Mouse (Mus musculus) brown adipose tissue, adult 24 weeks (tissue): ENCODE results near the gene Dgki. TPM values are rescaled to one million over a fixed set of nuclear protein-coding genes. Genes with fewer than 3 reads are reported as not detected.

ENCODE experiments used
- H3K27ac ChIP-seq: fragments of 200-500 bp; replicated peaks from 2 replicates; pipeline ENCODE4 v1.5.1; 2012; ENCODE audit warnings: low read depth, mild to moderate bottlenecking, low read length
- H3K4me1 ChIP-seq: fragments of 200-500 bp; 2 replicates; pipeline ENCODE4 v1.6.1; 2012; ENCODE audit warnings: low read length, mixed read lengths; ENCODE audit not compliant: control insufficient read depth, insufficient read depth, insufficient read length
- H3K4me3 ChIP-seq: fragments of 200-500 bp; 2 replicates; pipeline ENCODE4 v1.5.1; 2012; ENCODE audit warnings: low read depth, mild to moderate bottlenecking, low read length, moderate library complexity; ENCODE audit not compliant: insufficient read depth
- polyA plus RNA-seq: library from polyadenylated mRNA; stranded (reverse); fragments of >200 nt; gene quantifications from 2 replicates; pipeline ENCODE4 v1.2.4, GENCODE M21; 2012; ENCODE audit not compliant: missing spikeins, insufficient read depth, insufficient read length

Gene Dgki
- polyA plus RNA-seq, 1 experiment, result not detected

DNA sequence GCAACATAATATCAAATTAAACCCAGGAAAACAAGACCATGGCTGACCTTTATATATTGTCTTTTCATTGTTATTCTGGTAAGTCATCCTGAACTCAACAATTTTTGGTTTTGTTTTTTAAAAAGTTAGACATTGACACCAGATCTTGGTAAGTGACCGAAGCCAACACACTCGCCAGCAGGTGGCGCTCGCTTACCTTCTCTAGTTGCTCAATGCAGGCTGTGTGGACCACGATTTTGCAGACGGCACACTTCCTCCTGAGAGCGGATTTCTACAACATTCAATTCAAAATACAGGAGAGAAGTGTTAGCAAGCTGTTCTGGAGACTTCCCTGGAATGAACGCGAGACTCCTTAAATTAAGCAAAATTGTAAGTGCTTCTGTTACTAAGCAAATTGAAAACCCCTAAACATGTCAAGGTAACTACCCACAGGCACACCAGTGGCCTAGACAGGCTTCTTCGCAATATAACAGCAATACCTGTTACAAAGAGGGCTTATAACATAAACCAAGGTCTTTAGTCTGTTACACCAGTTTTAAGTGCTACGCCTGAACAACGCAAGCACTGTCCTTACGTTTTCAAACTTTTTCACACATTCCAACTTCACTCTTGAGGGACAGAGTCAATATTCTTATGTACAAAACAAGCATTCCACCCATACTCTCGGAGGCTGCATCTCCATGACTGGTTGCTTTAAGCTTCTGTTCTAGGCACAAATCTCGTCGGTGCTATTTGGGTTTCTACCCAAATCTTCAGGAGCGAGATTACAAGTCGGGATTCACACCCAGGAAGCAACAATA, 202.4 kb downstream of the Dgki start:
- Histone ChIP-seq H3K4me3 (no peak overlapping the region), H3K27ac (no peak overlapping the region), H3K4me1 (no peaks in the 10 kb centered on the region)

DNA sequence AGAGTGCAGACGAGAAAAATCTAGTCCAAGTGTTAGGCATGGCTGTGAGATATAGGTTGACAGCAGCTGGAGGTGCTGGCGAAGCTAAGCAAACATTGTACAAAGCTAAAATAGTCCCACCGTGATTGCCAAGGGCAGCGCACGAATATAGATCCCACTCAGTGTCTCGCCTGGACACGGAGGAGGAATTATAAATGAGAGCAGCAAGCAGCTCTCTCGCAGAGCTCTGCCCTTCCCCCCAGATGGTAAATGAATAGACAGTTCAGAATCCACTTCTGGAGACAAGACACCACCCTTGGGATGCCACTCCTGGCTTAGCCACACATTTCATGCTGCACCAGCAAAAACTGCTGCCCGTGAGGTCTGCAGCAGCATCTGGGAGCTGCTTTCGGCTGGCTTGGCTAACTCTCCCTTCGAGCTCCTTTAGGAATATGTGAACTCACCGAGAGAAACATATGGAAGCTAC, 203.1 kb downstream of the Dgki start:
- no peak overlapping the region for H3K4me3 ChIP-seq
- no peaks in the 10 kb centered on the region for H3K4me1 ChIP-seq
- no peak overlapping the region for H3K27ac ChIP-seq

DNA sequence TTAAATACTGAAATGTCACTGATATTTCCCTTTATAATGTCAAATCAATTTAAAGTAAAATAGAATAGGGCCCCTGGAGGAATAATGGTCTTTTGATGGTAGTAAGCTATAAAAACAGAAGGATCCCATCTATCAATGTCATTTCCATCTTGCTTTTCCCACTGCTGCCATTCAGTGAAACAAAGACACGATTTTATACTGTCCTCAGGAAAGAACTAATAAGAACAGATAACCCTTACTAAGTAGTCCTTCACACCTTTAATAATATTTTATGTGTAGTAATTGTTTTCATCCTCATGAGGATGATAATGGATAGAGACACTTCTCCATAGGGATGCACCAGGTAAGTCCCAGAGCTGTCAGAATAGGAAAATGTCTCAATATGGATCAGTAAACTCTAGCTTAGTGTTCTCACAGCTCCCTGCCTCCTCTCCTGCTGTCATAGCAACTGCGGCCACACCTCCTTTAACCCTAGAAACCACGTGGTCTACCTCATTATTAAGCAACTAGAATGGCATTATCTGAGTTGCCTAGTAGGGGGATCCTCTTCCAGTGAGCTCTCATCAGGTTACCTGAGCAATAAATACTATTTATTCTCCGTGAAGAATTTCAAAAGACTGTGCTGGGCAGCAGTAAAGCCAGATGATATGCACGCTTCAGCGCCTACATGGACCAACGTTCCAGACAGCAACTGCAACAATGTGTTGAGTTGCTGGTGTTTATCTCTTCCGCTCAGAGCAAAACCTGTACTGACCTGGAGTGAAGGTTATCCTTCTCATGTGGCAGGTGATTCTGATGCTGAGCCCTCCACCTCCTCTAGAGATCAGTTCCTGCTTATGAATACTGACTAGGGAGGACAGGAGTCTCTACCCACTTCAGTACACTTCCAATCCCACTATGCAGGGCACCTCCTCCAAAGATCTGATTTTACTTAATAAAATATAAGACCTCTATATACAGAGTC, 210.6 kb downstream of the Dgki start:
- Histone ChIP-seq H3K27ac (no peak overlapping the region), H3K4me1 (no peaks in the 10 kb centered on the region), H3K4me3 (no peak overlapping the region)

DNA sequence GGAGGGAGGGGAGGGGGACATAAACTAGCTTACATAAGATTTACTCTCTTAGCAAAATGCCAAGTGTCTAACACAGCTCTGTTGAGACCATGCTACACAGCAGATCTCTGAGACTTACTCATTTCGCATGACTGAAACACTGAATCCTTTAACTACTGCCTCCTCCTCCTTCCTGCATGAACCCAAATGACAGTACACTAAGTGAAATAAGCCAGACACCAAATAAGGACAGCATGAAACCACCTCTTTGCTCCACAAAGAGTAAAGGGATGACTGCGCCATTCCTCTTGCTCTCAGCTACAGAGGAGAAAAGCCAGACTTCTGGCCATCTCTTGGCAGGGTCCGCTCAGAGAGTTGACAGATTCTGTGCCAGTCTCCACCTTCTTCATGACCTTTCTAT, 217.0 kb downstream of the Dgki start:
- Histone ChIP-seq H3K4me3 (no peak overlapping the region), H3K4me1 (no peaks in the 10 kb centered on the region)

DNA sequence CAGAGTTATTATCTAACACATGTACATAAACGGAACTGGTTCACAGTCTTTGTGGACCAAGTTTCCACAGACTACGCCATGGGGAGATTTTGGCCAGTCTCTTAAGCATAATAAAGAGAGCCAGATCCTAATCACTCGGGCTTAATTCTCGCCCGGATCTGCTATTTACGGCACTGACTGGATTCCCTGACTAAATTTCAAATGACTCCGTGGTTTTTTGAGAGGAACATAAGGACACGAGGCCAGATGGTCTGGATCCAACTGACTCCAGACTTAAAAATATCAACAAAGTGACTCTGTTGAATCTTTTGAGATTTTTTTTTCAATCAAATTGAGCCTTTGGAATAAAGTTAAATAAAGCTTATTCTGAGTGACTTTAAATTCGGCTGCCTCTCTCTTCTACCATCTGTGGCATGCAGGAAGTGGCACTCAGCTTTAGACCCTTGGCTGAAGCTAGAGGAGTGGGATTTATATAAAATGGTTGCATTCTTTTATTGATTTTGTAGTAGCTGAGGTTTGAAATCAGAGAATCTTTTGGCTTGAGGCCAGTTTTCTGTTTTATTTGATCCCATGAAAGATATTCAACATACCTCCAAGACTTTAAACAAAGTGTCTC, 227.5 kb downstream of the Dgki start:
- no peak overlapping the region for H3K27ac ChIP-seq

More for the DNA sequence above, 217.0 kb downstream of the Dgki start:
- H3K27ac ChIP-seq, result no peak overlapping the region

DNA sequence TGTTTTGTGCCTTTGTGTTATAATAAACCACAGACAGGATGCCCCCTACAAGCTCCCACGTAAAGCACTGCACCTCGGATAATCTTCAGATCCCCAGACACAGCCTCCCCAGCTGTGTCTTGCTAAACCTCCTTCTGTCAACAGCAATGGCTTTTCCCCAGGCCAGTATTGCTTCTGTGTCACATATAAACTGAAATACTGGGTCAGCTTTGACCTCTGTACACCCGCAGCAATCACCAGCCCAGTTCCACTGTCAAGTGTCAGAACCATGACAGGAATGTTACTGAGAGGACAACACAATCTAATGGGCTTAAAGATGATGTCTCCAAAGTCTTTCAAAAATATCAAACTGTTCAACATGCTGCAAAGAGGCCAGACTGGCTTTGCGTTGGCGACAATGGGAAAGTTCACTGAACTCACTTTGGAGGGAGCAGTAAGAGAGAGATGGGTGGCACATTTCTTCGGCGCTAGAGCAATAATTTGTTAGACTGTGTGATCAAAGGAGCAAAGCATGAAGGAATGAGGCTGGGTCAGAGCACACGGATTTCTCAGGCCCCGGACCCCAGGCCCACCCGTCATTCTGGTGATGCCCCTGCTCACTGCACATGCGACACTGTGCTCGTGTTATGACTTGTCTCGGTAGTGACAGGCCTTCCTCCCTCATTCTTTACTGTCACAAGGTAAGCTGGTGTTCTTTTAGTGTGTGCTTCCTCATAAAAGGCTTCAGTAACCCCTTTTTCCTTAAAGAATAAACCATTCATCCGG, 230.0 kb downstream of the Dgki start:
- Histone ChIP-seq H3K4me3 (no peak overlapping the region), H3K27ac (no peak overlapping the region), H3K4me1 (no peaks in the 10 kb centered on the region)

More for the DNA sequence above, 227.5 kb downstream of the Dgki start:
- no peak overlapping the region for H3K4me3 ChIP-seq
- no peaks in the 10 kb centered on the region for H3K4me1 ChIP-seq

DNA sequence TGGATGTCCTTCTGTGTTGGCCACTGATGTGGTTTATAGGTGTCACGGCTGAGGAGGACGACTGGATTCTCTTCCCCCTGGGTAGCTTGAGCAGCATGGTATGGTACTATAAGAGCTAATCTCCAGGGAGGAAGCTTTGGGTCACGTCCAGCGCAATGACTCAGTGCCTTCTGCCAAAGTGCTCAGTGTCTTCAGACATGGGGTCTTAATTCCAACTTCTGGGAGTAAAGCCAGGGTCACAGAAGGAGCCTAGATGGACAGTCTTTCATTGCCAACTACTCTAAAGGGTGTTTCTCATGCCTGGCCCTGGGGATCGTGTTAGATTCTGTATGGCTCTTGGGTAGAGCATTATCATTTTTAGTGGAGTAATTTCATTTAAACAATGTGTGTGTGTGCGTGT, 231.2 kb downstream of the Dgki start:
- no peak overlapping the region for H3K4me3 ChIP-seq
- H3K4me1 ChIP-seq, result no peaks in the 10 kb centered on the region
- H3K27ac ChIP-seq, result no peak overlapping the region

DNA sequence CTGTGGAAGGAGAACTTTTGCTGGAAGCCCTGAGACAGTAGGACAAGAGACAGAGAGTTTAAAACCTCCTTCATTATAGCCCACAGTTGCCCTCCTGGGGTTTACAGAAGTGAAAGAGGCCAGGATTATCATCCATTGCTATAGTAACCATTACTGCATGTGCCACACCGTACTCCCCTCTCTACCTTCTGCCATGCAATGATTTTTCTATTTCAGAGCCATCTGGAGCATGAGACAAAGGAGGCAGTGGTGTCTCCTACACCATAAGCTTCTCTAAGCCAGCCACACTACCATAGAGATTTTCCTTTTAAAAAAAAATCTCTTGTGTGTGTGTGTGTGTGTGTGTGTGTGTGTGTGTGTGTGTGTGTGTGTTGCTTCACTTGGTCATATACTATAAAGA, 232.6 kb downstream of the Dgki start:
- Histone ChIP-seq H3K4me1 (no peaks in the 10 kb centered on the region), H3K27ac (no peak overlapping the region), H3K4me3 (no peak overlapping the region)

DNA sequence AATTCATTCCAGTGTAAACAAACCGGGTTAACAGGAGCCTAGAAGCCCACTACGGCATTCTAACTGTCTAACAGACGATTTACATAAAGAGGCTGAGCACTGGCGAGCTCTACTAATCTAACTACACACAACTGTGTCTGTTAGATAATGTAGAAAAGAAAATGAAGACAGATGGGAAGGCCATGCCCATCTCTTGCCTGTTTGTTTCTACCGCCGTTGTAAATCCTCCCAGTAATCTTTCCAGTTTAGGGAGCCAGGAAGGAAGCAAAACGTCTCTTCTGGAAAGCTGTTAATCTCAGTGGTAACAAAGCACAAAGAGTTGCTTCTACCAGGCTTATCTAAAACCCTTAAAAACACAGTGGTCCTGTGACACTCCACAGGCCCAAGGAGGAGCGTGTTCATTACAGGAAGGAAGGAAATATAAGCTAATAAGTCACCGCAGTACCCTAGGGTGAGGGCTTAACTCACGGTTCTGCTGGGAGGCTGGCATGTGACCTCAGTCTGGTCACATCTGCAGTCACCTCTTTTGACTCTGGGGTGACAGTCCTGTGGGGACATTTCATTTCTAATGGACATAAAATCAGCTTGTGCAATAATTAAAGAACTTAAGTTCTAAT, 235.7 kb downstream of the Dgki start:
- Histone ChIP-seq H3K27ac (no peak overlapping the region), H3K4me1 (no peaks in the 10 kb centered on the region), H3K4me3 (no peak overlapping the region)

DNA sequence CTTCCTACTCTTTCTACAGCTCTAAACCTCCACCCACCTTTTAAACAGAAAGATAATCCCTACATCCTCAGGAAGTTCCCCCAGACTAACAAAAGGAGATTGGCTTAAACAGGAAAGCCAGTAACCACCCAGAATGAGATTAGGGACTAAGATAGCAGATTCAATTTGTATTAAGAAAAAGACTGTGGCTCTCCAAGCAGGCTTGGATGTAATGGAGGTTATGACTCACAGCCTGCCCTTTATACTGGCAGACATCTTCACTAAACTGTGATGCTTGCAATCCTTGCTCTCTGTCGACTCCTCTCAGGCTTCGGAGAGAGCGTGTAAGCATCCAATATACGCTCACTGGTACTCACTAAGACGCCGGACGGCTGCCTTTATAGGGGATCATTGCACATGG, 236.7 kb downstream of the Dgki start:
- Histone ChIP-seq H3K4me3 (no peak overlapping the region), H3K4me1 (no peaks in the 10 kb centered on the region), H3K27ac (no peak overlapping the region)

DNA sequence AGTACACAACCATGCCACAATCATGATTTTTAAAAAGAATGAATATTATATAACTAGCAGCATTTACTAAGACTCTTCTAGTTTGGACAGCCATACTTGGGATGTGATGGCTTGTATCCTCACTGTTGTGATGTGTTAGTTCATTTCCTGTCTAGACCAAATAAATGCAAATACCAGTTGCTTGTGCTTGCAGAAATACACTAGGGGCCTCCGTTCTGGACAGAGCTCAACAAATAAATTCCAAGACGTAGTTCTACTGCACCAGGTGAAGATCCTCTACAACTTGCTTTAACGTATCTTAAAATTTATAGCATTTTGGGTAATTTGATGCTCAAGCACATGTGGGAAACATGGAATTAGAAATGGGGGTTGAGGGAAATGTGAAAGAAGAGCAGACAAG, 239.9 kb downstream of the Dgki start:
- no peaks in the 10 kb centered on the region for H3K4me1 ChIP-seq
- no peak overlapping the region for H3K4me3 ChIP-seq
- no peak overlapping the region for H3K27ac ChIP-seq

DNA sequence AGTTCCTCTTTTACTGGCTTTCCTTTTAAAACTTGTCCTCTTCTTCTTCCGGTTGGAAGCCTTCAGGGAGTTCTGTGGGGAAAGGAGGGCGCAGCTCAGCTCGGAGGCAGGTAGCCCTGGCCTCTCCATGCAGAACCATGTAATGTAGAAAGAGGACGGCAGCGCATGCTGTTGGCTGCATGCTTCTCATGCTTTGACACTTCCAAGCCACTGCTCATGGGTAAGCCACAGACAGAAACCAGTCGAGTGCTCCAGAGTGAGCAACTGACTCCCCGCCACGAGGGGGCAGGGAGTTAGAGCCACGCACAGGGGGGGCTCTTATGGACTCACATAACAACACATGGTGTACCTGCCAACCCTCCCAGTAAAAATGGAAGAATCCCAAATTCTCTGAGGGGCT, 242.0 kb downstream of the Dgki start:
- H3K4me1 ChIP-seq, result no peaks in the 10 kb centered on the region
- no peak overlapping the region for H3K4me3 ChIP-seq
- H3K27ac ChIP-seq, result no peak overlapping the region

DNA sequence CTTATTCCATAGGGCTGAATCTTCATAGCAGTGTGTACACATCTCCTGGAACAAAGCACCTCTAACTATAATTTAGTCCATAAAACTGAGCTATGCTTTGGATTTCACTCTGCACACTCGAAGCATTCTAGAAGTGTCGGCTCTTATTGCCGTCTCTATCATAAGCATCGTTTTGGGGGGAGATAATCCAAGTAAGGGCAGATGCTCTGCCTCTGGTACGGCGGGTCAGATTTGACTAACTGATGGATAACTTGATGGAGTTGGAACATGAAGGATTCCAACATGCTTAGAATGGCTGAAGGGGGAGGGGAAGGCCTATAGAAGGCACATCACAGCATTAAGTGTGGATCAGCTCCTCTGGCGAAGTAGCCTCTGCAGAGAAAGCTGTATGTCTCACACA, 242.4 kb downstream of the Dgki start:
- Histone ChIP-seq H3K4me1 (no peaks in the 10 kb centered on the region), H3K4me3 (no peak overlapping the region), H3K27ac (no peak overlapping the region)

DNA sequence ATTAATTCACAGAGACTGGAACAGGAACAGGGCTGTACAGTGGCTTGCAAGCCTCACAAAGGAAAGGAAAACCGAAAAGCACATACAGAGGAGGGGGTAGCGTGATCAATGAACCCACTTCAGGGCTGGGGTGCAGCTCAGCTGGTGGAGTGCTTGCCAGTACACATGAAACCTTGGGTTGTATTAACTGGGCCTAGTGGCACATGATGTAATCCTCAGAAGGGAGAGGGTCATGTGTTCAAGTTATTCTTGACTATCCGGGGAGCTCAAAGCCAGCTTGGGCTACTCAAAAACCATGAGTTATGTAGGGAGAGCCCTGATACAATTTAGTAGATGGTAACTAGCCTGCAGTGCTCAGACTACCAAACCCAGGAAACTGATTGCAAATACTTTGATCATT, 244.3 kb downstream of the Dgki start:
- Histone ChIP-seq H3K4me3 (no peak overlapping the region), H3K27ac (no peak overlapping the region), H3K4me1 (no peaks in the 10 kb centered on the region)
